Mouse (Mus musculus) embryonic facial prominence, embryonic 10.5 days (tissue): ENCODE measurements at regions not wholly inside any gene's neighbourhood (a gene's known extent, or its start where the extent isn't known, plus 50 kb on each side); places are given as distances from the start of the nearest gene placed in this dataset.

Source experiments
- DNase-seq: peaks from one replicate; pipeline ENCODE4 v3.0.0-alpha.2; 2017; ENCODE audit warnings: low spot score
- H3K27ac ChIP-seq: fragments of 300-500 bp; sonication (generic); replicated peaks from 2 replicates; pipeline ENCODE4 v1.5.1; 2016; ENCODE audit warnings: mild to moderate bottlenecking
- H3K27me3 ChIP-seq: fragments of 300-500 bp; sonication (generic); replicated peaks from 2 replicates; pipeline ENCODE4 v1.6.1; 2016; ENCODE audit warnings: low read depth, mild to moderate bottlenecking; ENCODE audit not compliant: poor library complexity, severe bottlenecking
- H3K36me3 ChIP-seq: fragments of 300-500 bp; sonication (generic); replicated peaks from 2 replicates; pipeline ENCODE4 v1.6.1; 2016; ENCODE audit warnings: mild to moderate bottlenecking, moderate library complexity
- H3K4me1 ChIP-seq: fragments of 300-500 bp; sonication (generic); 2 replicates; pipeline ENCODE4 v1.6.1; 2016
- H3K4me3 ChIP-seq: fragments of 300-500 bp; sonication (generic); 2 replicates; pipeline ENCODE4 v1.5.1; 2016; ENCODE audit warnings: mild to moderate bottlenecking, moderate library complexity
- H3K9me3 ChIP-seq: fragments of 300-500 bp; sonication (generic); 2 replicates; pipeline ENCODE4 v1.6.1; 2016; ENCODE audit warnings: mild to moderate bottlenecking
- WGBS: fragments of 180-500 bp; shearing (Covaris S2); methylation state at CpG from one replicate; pipeline ENCODE4 v1.1.7; 2016; 5-methylcytosine and 5-hydroxymethylcytosine counted together

DNA sequence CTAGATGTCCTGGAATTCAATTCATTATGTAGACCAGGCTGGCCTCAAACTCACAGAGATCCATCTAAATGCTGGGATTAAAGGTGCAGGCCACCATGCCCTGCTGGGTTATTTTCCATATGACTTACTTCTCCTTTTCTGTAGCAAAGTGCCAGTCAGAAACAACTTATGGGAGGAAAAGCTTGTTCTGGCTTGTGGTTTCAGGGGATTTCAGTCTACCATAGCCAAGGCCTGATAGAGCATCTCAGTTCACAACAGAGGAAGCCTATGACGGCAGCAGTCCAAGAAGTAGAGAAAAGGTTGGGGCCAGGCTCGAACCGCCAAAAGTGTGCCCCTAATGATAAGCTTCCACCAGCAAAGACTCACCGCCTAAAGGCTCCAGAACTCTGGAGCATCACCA, 110.5 kb upstream of the Hdac4 start:
- Histone ChIP-seq H3K4me1 (no peaks in the 10 kb centered on the region), H3K4me3 (no peak overlapping the region), H3K9me3 (no peaks in the 10 kb centered on the region), H3K27me3 (no peaks in the 10 kb centered on the region), H3K36me3 (no peaks in the 10 kb centered on the region), H3K27ac (no peak overlapping the region)
- WGBS, result 87% methylated on average over 4 of the region's 4 CpGs
- DNase-seq, result no peak

DNA sequence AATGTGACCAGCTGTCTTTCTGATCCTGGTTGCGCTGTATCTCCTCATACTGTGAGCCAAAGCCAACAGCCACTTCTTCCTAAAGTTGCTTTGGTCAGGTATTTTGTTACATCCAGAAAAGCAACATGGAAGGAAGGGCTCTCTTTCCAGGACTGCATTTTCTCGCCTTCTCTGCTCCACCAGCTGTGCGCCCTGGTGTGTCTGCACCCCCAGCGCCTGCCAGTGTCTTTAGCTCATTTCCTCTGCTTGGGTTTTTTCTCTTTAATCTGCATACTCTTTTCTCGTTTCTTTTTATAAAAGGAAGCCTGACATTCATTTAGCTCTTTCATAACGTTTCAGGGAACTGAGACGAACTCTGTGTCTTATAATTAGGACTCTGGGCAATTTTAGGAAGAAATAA, 103.5 kb upstream of the Hdac4 start:
- WGBS, result 77% methylated on average over 7 of the region's 7 CpGs

DNA sequence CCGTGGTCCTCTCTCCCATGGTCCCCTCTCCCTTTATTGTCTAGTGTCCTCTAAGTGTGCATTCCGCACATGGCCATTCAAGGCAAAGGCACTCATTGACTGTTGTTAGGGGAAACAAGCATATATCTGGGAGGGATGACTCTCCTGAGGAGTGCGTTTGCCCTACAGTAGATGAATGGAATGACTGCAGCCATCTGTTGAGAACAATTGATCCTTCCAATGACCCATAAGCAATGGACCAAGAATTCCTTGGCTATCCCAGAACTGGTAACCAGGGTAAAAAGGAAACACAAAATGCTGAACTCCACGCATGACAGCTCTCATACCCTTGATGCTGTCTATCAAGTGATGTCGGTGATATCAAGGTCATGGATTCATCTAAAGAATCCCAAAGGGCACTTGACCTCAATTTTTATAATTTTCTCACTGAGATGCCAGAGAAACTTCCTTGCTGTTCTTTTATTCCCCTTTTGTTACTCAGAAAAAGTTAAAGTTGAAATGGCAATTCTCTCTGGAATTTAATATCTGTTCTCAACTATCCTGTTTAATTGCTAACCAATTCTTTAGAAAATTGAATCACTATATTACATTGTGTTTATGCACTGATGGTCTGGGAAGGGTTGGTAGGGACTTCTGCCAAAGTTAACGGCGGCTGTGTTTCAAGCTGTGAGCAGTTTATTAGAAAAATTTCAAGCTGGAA, 97.3 kb upstream of the Hdac4 start:
- Histone ChIP-seq H3K4me1 (no peaks in the 10 kb centered on the region), H3K9me3 (no peaks in the 10 kb centered on the region), H3K36me3 (no peaks in the 10 kb centered on the region), H3K27ac (no peak overlapping the region), H3K4me3 (no peak overlapping the region), H3K27me3 (no peaks in the 10 kb centered on the region)
- 86% methylated on average over 7 of the region's 7 CpGs for WGBS
- no peak for DNase-seq

More for the DNA sequence above, 103.5 kb upstream of the Hdac4 start:
- Histone ChIP-seq H3K36me3 (no peaks in the 10 kb centered on the region), H3K9me3 (no peaks in the 10 kb centered on the region), H3K4me3 (no peak overlapping the region), H3K27me3 (no peaks in the 10 kb centered on the region), H3K4me1 (no peaks in the 10 kb centered on the region), H3K27ac (no peak overlapping the region)
- DNase-seq, result no peak

DNA sequence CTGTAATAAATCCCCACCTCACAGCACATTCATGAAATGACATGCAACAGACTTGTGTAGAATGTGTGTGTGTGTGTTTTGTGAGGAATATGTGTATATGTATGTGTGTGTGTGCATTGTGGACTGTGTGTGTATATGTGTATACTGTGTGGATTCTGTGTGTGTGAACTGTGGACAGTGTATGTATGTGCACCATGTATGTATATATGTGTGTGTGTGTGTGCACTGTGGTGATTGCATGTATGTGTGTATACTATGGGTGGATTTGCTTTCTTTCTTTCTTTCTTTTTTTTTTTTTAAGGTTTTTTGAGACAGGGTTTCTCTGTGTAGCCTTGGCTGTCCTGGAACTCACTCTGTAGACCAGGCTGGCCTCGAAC, 91.5 kb upstream of the Hdac4 start:
- 86% methylated on average over 1 of the region's 1 CpGs for WGBS
- Histone ChIP-seq H3K27ac (no peak overlapping the region), H3K27me3 (no peaks in the 10 kb centered on the region)

DNA sequence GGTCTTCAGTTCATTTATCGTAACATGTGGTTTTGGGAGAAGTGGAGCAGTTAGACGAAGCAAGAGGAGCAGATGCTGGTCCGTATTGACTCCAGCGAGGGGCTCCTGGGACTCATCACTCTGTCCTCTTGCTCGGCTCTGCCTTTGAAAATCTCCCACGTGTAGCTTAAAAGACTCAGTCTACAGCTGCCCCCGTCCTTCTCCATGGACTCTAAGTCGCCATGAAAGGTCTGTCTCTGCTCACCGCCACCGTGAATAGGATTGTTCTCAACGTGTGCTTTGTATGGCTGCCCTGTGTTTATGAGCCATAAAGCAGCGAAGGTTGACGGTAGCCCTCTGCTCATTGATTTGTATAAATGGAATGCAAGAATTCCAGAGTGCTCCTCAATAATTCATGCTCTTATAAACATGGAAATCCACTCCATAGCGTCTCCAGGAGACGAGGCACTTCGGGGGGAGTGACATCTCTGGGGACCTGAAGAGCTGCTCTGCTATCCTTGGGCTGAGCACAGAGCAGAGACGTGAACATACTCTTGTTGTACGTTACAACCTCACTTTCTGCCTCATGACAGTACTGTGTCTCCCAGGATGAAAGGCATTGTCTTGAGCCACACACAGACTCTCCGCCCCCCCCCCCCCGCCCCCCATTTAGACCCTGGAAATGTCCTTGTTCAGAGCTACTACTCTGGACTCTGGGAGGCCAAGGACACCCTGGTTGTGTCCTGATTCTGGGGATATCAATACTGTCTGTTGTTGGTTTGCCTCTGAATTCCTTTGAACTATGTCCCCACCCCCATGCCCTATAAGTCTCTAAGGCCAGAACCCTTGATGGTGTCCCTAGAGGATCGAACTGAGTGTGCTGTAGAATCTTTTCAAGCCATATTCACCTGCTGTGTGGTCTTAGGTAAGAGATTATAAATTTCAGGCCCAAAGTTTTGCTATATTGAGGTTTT, 90.8 kb upstream of the Hdac4 start:
- Histone ChIP-seq H3K27me3 (no peaks in the 10 kb centered on the region), H3K36me3 (no peaks in the 10 kb centered on the region), H3K4me1 (peaks cover 6% of the 10 kb centered on the region), H3K4me3 (no peak overlapping the region), H3K27ac (no peak overlapping the region), H3K9me3 (no peaks in the 10 kb centered on the region)
- no peak for DNase-seq
- WGBS, result 77% methylated on average over 21 of the region's 21 CpGs

More for the DNA sequence above, 91.5 kb upstream of the Hdac4 start:
- no peak for DNase-seq
- Histone ChIP-seq H3K4me3 (no peak overlapping the region), H3K9me3 (no peaks in the 10 kb centered on the region), H3K4me1 (peaks cover 6% of the 10 kb centered on the region), H3K36me3 (no peaks in the 10 kb centered on the region)

DNA sequence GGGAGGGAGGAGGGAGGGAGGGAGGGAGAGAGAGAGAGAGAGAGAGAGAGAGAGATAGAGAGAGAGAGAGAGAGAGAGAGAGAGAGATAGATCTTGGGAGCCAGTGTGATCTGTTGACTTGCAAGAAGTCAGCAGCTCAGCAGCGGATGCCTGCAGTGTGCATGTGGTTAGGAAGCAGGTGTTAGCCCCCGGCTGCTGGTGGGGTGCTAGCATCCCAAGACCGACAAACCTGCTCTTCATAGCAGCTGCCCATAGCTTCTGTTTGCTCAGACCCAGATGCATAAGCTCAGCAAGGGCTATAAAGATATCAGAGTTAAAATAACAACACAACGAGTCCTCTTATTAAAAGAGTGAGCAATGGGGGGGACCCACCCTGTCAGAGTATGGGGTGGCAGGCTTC, 88.7 kb upstream of the Hdac4 start:
- no peak overlapping the region for H3K4me3 ChIP-seq
- 77% methylated on average over 4 of the region's 4 CpGs for WGBS
- H3K4me1 ChIP-seq, result peaks cover 6% of the 10 kb centered on the region
- H3K9me3 ChIP-seq, result no peaks in the 10 kb centered on the region
- no peaks in the 10 kb centered on the region for H3K27me3 ChIP-seq
- H3K27ac ChIP-seq, result no peak overlapping the region
- no peak for DNase-seq
- H3K36me3 ChIP-seq, result no peaks in the 10 kb centered on the region

DNA sequence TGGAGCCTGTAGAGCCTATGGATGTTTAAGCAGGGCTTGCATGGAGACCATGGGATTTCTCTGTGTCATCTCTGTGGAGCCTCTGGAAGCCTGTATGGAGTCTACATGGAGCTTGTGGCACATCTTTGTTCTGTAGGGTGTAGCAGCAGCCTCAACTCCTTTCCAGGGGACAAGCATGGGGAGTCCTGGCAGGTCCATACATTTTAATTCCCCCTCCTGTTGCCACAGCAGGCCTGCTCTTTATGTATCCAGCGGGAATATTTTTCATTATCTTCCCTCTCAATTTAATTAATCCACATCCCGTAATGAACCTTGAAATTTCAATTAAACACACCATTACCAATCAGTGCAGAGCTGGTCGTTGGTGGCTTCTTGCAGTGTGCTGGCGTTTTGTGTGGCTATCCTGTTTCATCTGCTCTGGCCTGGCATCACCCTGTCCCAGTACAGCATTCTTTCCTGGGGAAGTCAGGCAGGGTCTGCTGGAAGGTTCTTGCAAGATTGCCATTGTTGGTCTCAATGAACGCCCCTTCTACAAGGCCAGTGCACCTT, 81.8 kb upstream of the Hdac4 start:
- DNase-seq, result no peak
- H3K27ac ChIP-seq, result no peak overlapping the region
- H3K36me3 ChIP-seq, result no peaks in the 10 kb centered on the region
- WGBS, result 81% methylated on average over 5 of the region's 5 CpGs
- no peaks in the 10 kb centered on the region for H3K4me1 ChIP-seq
- H3K27me3 ChIP-seq, result no peaks in the 10 kb centered on the region
- no peaks in the 10 kb centered on the region for H3K9me3 ChIP-seq
- no peak overlapping the region for H3K4me3 ChIP-seq

DNA sequence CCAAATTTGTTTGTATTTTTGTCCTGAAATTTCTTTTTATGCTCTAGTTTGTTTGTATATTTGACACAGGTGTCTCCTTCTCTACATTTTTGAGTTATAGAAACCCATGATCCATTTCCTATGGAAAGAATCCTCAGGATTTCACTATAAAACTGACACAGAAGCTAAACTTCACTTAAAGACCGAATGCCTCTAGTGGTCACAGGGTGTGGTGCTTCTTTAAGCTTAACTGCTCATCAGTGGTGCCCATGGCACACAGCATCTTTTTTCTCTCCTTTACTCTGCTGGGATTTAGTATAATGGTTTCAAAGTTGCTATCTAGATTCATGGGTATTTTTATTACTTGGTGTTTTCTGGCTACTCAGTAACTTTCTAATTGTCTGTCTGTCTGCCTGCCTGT, 79.9 kb upstream of the Hdac4 start:
- WGBS, result 77% methylated on average over 1 of the region's 1 CpGs
- Histone ChIP-seq H3K4me3 (no peak overlapping the region), H3K36me3 (no peaks in the 10 kb centered on the region)

DNA sequence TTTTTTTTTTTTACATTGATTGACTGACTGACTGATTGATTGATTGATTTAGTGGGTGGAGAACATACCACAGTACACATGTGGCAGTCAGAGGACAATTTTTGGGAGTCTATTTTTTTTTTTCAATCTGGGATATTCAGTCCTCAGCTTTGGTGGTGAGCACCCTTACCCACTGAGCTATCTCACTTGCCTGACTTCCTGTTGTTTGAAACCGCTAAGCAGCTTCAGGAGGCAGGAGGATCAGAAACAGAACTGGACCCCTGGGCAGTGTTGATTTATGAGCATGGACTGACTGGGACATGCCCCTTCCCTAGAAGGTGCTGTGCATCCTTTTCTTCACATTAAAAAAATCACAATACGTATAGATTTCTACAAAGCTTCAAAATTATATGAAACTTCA, 78.3 kb upstream of the Hdac4 start:
- H3K27me3 ChIP-seq, result no peaks in the 10 kb centered on the region
- no peaks in the 10 kb centered on the region for H3K9me3 ChIP-seq
- DNase-seq, result no peak
- H3K4me1 ChIP-seq, result peaks cover 18% of the 10 kb centered on the region
- no peak overlapping the region for H3K27ac ChIP-seq
- WGBS, result 90% methylated on average over 2 of the region's 2 CpGs
- H3K4me3 ChIP-seq, result no peak overlapping the region
- H3K36me3 ChIP-seq, result no peaks in the 10 kb centered on the region

More for the DNA sequence above, 79.9 kb upstream of the Hdac4 start:
- peaks cover 12% of the 10 kb centered on the region for H3K4me1 ChIP-seq
- no peak for DNase-seq
- no peak overlapping the region for H3K27ac ChIP-seq
- H3K9me3 ChIP-seq, result no peaks in the 10 kb centered on the region
- H3K27me3 ChIP-seq, result no peaks in the 10 kb centered on the region

DNA sequence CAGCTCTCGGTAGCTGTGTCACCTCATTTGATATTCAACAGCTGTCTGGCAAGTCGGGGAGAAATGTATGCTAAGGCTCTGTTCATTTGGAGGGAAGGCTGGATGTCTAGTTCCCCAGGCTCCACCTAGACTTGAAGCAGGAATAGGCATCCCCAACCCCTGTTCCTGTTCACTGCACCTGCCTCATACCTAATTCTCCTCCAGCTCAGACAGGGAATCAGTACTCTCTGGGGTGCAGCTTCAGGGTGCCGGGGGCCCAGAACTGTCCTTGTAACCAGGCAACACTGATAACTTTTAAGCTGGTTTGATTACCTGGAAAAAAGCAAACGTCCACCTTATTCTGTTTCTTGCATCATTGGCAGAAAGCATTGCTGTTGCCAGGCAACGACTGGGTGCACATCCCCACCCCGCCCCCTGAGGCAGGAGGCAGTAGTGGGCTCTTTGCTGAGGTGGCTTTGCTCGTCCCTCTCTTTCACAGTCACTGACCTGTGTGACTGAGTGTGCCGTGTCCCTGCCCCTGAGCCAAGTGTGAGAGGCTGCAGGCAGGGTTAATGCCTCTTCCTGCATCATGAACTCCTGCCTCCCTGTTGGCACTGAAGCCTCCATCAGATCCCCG, 76.3 kb upstream of the Hdac4 start:
- Histone ChIP-seq H3K4me3 (no peak overlapping the region), H3K27me3 (no peaks in the 10 kb centered on the region), H3K9me3 (no peaks in the 10 kb centered on the region), H3K36me3 (no peaks in the 10 kb centered on the region), H3K4me1 (peaks cover 18% of the 10 kb centered on the region), H3K27ac (no peak overlapping the region)
- no peak for DNase-seq
- 60% methylated on average over 9 of the region's 9 CpGs for WGBS

DNA sequence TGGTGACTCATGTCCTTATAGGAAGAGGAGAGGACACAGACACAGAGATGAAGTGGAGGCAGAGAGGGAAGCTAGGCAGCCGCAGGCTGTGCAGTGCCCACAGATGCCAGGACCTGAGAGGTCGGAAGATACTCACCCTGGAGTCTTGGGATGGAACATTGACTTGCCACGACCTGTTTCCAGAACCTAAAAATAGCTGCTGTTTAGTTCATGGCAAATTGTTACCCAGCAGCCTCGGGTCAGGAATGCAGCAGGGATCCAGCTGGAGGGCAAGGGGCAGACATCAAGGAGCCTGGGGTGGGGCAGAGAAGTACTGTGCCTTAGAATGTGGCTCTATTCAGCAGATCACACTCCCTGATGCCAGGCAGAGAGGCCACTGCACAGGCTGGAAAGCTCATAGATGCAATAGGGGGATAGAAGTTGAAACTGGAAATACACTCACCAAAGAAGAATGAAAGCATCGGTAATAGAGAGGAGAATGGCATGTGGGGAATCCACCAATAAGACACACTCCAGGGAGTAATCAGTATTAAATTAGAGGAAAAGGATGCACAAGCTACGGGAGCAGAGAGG, 75.1 kb upstream of the Hdac4 start:
- H3K27ac ChIP-seq, result no peak overlapping the region; the same call in 1 of the 2 replicates
- WGBS, result 37% methylated on average over 6 of the region's 6 CpGs

DNA sequence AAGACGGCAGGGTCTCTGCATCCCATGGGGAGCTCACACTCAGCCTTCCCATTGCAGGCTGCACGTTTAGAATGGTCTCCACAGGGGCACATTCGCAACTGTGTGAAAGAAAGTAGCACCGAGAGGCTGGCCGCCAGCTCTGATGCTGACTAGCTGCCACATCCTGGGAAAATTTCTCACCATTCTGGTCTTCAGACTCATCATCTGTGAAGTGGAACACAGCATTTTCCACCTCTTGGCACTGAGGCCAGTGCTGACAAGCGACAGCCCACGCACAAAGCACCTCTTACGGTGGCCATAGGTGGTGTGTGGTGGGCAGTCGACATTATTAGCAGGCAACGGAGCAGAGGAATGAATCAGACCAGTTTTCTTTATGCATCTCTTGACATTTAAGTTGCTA, 74.0 kb upstream of the Hdac4 start:
- H3K4me3 ChIP-seq, result no peak overlapping the region
- no peak overlapping the region for H3K27ac ChIP-seq
- H3K4me1 ChIP-seq, result peaks cover 18% of the 10 kb centered on the region
- DNase-seq, result no peak
- H3K9me3 ChIP-seq, result no peaks in the 10 kb centered on the region
- WGBS, result 62% methylated on average over 10 of the region's 10 CpGs
- H3K27me3 ChIP-seq, result no peaks in the 10 kb centered on the region
- no peaks in the 10 kb centered on the region for H3K36me3 ChIP-seq

More for the DNA sequence above, 75.1 kb upstream of the Hdac4 start:
- Histone ChIP-seq H3K4me1 (peaks cover 18% of the 10 kb centered on the region), H3K27me3 (no peaks in the 10 kb centered on the region), H3K36me3 (no peaks in the 10 kb centered on the region), H3K4me3 (no peak overlapping the region), H3K9me3 (no peaks in the 10 kb centered on the region)
- peak; percentile 37 for DNase-seq
